Mouse (Mus musculus) C2C12 (cell line): ENCODE data around the gene Foxl1.

Experiments used
- CEBPB ChIP-seq: IDR thresholded peaks from one replicate; pipeline ENCODE4 v1.6.1; 2011; ENCODE audit warnings: low read depth, mild to moderate bottlenecking, control low read depth, moderate library complexity
- CTCF ChIP-seq: IDR thresholded peaks from one replicate; pipeline ENCODE4 v1.5.1; 2011; ENCODE audit not compliant: control insufficient read depth, insufficient read depth, insufficient read length
- FOSL1 ChIP-seq: IDR thresholded peaks from one replicate; pipeline ENCODE4 v1.8.0; 2011; ENCODE audit warnings: mild to moderate bottlenecking, low read length; ENCODE audit not compliant: poor library complexity, insufficient read depth, severe bottlenecking
- MAX ChIP-seq: IDR thresholded peaks from one replicate; pipeline ENCODE4 v1.6.1; 2011; ENCODE audit warnings: mild to moderate bottlenecking, control low read depth
- MYOD1 ChIP-seq: IDR thresholded peaks from one replicate; pipeline ENCODE4 v1.6.1; 2011; ENCODE audit warnings: low read depth; ENCODE audit not compliant: control insufficient read depth, insufficient read length
- MYOG ChIP-seq: IDR thresholded peaks from one replicate; pipeline ENCODE4 v1.6.1; 2011; ENCODE audit not compliant: control insufficient read depth, insufficient read length; ENCODE audit errors: extremely low read depth
- USF1 ChIP-seq: IDR thresholded peaks from one replicate; pipeline ENCODE4 v1.6.1; 2011; ENCODE audit warnings: low read depth, mild to moderate bottlenecking, control low read depth, moderate library complexity

GRCm38 (mm10) chr8:121172567-121172966 is 44.8 kb downstream of the Foxl1 start:
- TF ChIP-seq CTCF = no peak
- no peak for TF ChIP-seq MYOG
- no peak for TF ChIP-seq USF1
- no peak for TF ChIP-seq MYOD1
- no peak for TF ChIP-seq MAX
- no peak for TF ChIP-seq CEBPB
- no peak for TF ChIP-seq FOSL1
